Mouse (Mus musculus): ENCODE data around the gene Cyth1. TPM values are rescaled to one million over a fixed set of nuclear protein-coding genes. Genes with fewer than 3 reads are reported as not detected.

Gene Cyth1
- polyA plus RNA-seq, 1 experiment from 2014 or later: 34.6 TPM

DNA sequence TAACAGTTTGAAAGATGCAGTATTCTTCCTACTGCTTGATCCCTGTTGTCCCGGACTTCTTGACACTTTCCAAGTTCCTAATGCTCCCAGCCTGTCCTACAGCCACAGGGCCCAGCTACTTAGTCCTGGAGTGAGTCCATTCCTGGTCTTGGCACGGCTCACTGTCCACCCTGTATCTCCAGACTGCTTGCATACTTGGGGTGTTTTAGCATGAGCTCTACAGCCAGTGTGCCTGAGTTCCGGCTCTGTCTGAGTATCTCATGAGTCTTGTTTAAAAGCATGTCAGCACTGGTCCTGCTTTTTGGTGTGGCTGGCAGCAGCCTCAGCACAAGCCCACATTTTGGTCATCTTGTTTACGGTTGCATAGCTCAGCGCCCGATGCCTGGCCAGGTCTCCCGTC is 73.6 kb downstream of the Cyth1 start:
- H3K36me3 ChIP-seq: peaks cover 34% of the 10 kb centered on the region

DNA sequence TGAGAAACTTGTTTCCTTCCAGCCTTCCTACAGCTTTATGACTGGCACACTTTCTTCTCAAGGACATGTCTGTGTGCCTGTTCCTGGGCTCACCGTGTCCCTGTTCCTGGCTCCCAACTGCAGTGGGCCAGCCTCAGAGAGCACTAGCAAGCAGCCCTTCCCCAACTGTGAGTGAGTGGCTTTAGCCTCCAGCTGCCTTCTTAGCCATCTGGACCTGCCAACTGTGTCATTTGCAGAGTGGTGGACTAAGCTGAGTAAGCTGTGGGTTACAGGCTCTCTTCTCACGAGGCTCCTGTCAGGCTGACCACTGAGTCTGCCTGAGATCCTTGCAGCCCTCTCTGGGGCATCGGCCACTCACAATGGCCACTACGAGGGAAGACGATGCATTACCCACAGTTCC is 75.6 kb downstream of the Cyth1 start:
- ATAC-seq (replicated peaks): no peak

More for the DNA sequence above, 73.6 kb downstream of the Cyth1 start:
- no peak overlapping the region for H3K4me3 ChIP-seq
- no peaks in the 10 kb centered on the region for H3K27me3 ChIP-seq
- ATAC-seq (replicated peaks): no peak
- H3K27ac ChIP-seq (replicated peaks): no peak overlapping the region
- WGBS: 91% methylated on average over 7 of the region's 7 CpGs
- no peak overlapping the region for H3K9ac ChIP-seq (replicated peaks)
- H3K4me2 ChIP-seq (replicated peaks): no peak overlapping the region
- H3K4me1 ChIP-seq: no peaks in the 10 kb centered on the region
- H3K9me3 ChIP-seq: no peaks in the 10 kb centered on the region

DNA sequence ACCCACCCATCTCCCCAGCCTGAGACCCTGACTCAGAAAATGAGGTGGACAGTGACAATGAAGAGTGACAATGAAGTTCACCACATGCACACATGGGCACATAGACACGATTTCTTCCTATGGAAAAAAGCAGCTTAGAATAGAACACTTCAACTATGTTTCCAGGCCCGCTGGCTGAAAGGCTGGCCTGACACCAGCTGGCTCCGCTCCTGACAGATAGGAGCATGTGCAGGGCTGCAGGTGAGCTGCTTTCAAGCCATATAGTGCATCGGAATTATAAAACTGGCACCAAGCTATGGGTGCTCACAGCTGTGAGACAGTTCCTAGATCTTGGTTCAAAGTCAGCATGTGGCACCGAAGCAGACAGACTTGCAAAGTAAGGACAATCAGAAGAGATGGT is 78.1 kb downstream of the Cyth1 start:
- Histone ChIP-seq H3K36me3 (peaks cover 41% of the 10 kb centered on the region), H3K27me3 (no peaks in the 10 kb centered on the region), H3K27ac (replicated peaks) (no peak overlapping the region), H3K9ac (replicated peaks) (no peak overlapping the region), H3K4me3 (no peak overlapping the region), H3K4me2 (replicated peaks) (no peak overlapping the region), H3K9me3 (no peaks in the 10 kb centered on the region), H3K4me1 (no peaks in the 10 kb centered on the region)
- WGBS: 89% methylated on average over 5 of the region's 5 CpGs
- no peak for ATAC-seq (replicated peaks)

More for the DNA sequence above, 75.6 kb downstream of the Cyth1 start:
- Histone ChIP-seq H3K4me2 (replicated peaks) (no peak overlapping the region), H3K9me3 (no peaks in the 10 kb centered on the region), H3K4me1 (no peaks in the 10 kb centered on the region), H3K27ac (replicated peaks) (no peak overlapping the region), H3K4me3 (no peak overlapping the region), H3K27me3 (no peaks in the 10 kb centered on the region), H3K36me3 (peaks cover 32% of the 10 kb centered on the region), H3K9ac (replicated peaks) (no peak overlapping the region)
- WGBS: 71% methylated on average over 5 of the region's 5 CpGs

DNA sequence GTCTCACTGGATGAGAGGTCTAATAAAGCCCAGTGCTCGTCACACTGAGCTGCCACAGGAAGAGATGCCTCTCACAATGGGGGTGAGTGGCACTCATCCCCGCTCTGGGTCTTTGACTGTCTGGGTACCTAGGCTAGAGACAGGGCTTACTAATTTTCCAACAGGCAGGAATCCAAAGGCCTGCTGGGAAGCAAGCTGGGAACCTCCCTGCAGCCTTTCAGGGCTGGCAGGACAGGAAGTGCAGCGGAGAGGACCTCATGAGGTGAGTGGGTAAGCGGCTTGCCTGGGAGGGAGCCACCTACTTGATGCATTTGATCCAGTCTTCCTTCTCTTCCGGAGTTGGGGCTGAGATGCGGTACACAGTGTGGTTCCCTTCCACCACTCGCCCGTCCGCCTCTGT is 79.7 kb downstream of the Cyth1 start:
- Histone ChIP-seq H3K4me3 (no peak overlapping the region), H3K27me3 (no peaks in the 10 kb centered on the region), H3K4me1 (no peaks in the 10 kb centered on the region), H3K9me3 (no peaks in the 10 kb centered on the region), H3K27ac (replicated peaks) (no peak overlapping the region), H3K36me3 (peaks cover 56% of the 10 kb centered on the region), H3K9ac (replicated peaks) (no peak overlapping the region), H3K4me2 (replicated peaks) (no peak overlapping the region)
- 69% methylated on average over 9 of the region's 9 CpGs for WGBS
- no peak for ATAC-seq (replicated peaks)

DNA sequence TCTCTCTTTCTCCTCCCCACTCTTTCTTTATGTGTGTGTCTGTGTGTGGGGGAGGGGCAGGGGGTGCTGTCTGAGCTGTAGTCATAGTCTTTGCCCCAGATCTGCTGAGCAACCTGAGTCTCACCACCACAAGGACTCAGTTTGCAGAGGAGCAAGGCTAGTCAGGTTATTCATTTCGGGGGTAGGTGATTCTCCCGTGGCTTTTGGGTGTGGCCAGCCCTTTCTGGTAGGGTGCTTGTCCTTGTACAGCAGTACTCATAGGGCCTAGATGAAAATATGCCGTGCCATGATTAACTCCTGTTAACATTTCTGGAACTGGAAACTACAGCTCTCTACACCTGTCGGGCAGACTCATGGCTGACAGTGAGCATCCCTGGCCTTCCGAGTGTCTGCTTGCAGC is 81.8 kb downstream of the Cyth1 start:
- Histone ChIP-seq H3K4me1 (no peaks in the 10 kb centered on the region), H3K36me3 (peaks cover 60% of the 10 kb centered on the region), H3K9ac (replicated peaks) (no peak overlapping the region), H3K4me2 (replicated peaks) (no peak overlapping the region), H3K4me3 (no peak overlapping the region), H3K9me3 (no peaks in the 10 kb centered on the region), H3K27me3 (no peaks in the 10 kb centered on the region), H3K27ac (replicated peaks) (no peak overlapping the region)
- 92% methylated on average over 5 of the region's 5 CpGs for WGBS
- ATAC-seq (replicated peaks): no peak

DNA sequence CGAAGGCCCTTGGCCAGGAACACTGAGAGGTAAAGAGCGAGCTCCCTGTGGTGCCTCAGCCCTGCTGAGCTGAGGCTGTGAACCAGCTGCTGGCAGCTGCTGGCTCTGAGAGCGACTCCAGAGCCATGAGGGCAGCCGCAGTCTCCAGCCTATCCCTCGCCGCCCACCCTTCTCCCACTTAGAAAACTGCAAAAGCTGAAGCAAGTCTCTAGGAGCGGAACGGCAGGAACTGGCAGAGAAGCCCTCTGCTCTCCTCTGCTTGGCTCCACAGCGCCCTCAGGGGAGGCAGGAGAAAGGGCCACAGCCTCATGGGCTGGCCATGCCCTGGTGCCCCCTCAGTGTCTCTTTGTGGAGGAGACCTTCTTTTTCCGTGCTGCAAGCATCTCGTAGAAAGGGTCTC is 82.7 kb downstream of the Cyth1 start:
- WGBS: 49% methylated on average over 11 of the region's 11 CpGs
- ATAC-seq (replicated peaks): no peak
- H3K4me1 ChIP-seq: no peaks in the 10 kb centered on the region
- peaks cover 58% of the 10 kb centered on the region for H3K36me3 ChIP-seq
- H3K4me2 ChIP-seq (replicated peaks): no peak overlapping the region
- no peaks in the 10 kb centered on the region for H3K27me3 ChIP-seq
- no peaks in the 10 kb centered on the region for H3K9me3 ChIP-seq
- H3K4me3 ChIP-seq: no peak overlapping the region
- H3K27ac ChIP-seq (replicated peaks): no peak overlapping the region
- H3K9ac ChIP-seq (replicated peaks): no peak overlapping the region

DNA sequence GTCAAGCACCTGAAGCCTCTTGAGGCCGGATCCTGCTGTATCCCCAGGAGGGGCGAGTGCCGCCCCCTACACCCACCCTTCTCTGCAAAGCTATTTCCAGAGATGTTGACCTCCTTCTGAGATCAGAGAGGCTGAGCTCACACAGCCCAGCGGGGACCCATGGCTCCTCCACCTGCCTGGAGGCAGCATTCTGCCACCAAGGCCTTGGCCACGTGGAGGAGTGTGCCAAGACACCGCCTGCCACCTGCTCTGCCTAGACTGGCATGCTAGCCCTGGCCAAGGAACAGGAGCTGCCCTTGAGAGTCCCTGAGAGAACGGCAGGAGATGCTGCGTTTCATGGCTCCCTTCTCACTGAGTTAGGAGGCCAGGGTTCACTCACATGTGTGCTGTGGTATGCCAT is 83.8 kb downstream of the Cyth1 start:
- Histone ChIP-seq H3K27ac (replicated peaks) (no peak overlapping the region), H3K27me3 (no peaks in the 10 kb centered on the region), H3K36me3 (peaks cover 49% of the 10 kb centered on the region), H3K4me1 (no peaks in the 10 kb centered on the region), H3K9ac (replicated peaks) (no peak overlapping the region), H3K4me2 (replicated peaks) (no peak overlapping the region), H3K9me3 (no peaks in the 10 kb centered on the region), H3K4me3 (no peak overlapping the region)
- WGBS: 76% methylated on average over 8 of the region's 8 CpGs
- ATAC-seq (replicated peaks): no peak

DNA sequence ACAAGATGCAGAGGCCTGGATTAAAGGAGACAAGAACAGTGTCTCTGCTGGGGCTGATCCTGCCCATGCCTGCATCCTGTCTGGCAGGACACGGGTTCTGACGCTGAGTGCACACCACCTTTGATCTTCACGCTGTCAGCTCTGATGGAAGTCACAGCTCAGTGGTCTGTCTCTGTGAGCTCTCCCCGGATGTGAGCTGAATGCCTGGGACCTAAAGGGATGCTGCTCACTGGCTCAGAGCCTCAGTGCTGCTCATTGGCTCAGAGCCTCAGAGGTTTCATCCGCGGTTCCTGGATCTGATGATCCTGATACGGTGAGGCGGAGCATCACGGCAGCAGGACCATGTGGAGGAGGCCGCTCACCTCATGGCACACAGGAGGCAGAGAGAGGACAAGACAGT is 86.1 kb downstream of the Cyth1 start:
- no peak overlapping the region for H3K27ac ChIP-seq (replicated peaks)
- H3K9ac ChIP-seq (replicated peaks): no peak overlapping the region
- WGBS: 73% methylated on average over 10 of the region's 10 CpGs
- no peak overlapping the region for H3K4me3 ChIP-seq
- H3K4me2 ChIP-seq (replicated peaks): no peak overlapping the region
- ATAC-seq (replicated peaks): no peak
- H3K9me3 ChIP-seq: no peaks in the 10 kb centered on the region
- peaks cover 33% of the 10 kb centered on the region for H3K36me3 ChIP-seq
- H3K27me3 ChIP-seq: no peaks in the 10 kb centered on the region
- H3K4me1 ChIP-seq: no peaks in the 10 kb centered on the region

DNA sequence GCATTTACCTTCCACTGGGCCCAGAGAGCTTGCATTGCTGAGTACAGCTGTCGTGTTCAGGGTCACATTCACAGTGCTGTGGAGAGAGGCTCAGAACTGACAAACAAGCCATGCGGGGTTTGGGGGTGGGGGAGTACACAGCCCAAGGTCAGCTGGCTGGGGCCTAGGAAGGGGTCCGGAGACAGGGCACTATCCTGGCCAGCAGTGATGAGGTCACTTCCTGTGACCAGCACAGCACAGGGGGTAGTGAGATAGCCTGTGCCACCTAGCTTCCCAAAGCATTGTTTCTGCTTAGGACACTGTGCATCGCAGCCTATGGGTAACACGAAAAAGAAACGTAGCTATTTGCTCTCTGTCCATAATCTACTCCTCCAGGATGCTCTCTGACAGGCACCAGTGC is 87.2 kb downstream of the Cyth1 start:
- H3K9ac ChIP-seq (replicated peaks): no peak overlapping the region
- no peaks in the 10 kb centered on the region for H3K9me3 ChIP-seq
- H3K4me1 ChIP-seq: no peaks in the 10 kb centered on the region
- H3K27ac ChIP-seq (replicated peaks): no peak overlapping the region
- H3K4me2 ChIP-seq (replicated peaks): no peak overlapping the region
- H3K36me3 ChIP-seq: peaks cover 28% of the 10 kb centered on the region; the same call in 1 of the 2 replicates
- no peak overlapping the region for H3K4me3 ChIP-seq
- H3K27me3 ChIP-seq: no peaks in the 10 kb centered on the region
- ATAC-seq (replicated peaks): no peak
- WGBS: 85% methylated on average over 6 of the region's 6 CpGs

DNA sequence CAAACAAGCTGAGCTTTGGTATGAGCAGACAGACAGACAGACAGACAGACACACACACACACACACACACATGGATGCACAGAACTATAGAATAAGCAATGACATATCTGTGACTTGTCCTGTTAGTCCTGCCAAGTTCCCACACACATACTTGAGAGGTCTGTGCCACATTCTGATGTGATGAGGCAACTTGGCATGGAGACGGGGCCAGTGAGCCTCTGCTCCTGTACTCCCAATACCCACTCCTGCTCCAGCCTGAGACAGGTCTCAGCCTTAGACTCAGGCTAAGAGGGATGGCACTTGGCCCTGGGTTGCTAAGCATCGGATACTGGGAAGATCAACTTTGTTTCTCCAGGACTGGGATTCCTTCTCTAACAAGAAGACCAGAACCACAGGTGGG is 87.6 kb downstream of the Cyth1 start:
- no peak overlapping the region for H3K27ac ChIP-seq (replicated peaks)
- ATAC-seq (replicated peaks): no peak
- H3K9ac ChIP-seq (replicated peaks): no peak overlapping the region
- H3K4me3 ChIP-seq: no peak overlapping the region
- H3K27me3 ChIP-seq: no peaks in the 10 kb centered on the region
- no peaks in the 10 kb centered on the region for H3K9me3 ChIP-seq
- H3K36me3 ChIP-seq: peaks cover 23% of the 10 kb centered on the region; the same call in 1 of the 2 replicates
- no peak overlapping the region for H3K4me2 ChIP-seq (replicated peaks)
- WGBS: 74% methylated on average over 2 of the region's 2 CpGs
- H3K4me1 ChIP-seq: no peaks in the 10 kb centered on the region

DNA sequence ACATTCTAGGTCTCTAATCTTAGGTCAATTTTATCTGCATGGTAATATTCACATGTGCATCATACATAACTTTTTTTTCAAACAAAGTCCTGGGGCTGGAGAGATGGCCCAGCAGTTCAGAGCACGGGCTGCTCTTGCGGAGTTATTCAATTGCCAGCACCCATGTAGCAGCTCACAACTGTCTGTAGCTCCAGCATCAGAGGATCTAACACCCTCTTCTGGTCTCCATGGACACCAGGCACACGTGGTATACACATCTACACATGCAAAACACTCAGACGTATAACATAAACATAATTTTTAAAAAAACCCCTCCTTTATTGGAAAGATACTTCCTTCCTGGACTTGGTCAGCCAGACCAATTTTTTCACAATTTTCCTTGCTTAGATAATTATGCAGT is 89.6 kb downstream of the Cyth1 start:
- Histone ChIP-seq H3K27me3 (no peaks in the 10 kb centered on the region), H3K4me2 (replicated peaks) (no peak overlapping the region), H3K4me3 (no peak overlapping the region), H3K9ac (replicated peaks) (no peak overlapping the region), H3K9me3 (no peaks in the 10 kb centered on the region), H3K36me3 (peaks cover 5% of the 10 kb centered on the region; the same call in 1 of the 2 replicates), H3K27ac (replicated peaks) (no peak overlapping the region), H3K4me1 (no peaks in the 10 kb centered on the region)
- WGBS: 78% methylated on average over 4 of the region's 4 CpGs
- ATAC-seq (replicated peaks): no peak

DNA sequence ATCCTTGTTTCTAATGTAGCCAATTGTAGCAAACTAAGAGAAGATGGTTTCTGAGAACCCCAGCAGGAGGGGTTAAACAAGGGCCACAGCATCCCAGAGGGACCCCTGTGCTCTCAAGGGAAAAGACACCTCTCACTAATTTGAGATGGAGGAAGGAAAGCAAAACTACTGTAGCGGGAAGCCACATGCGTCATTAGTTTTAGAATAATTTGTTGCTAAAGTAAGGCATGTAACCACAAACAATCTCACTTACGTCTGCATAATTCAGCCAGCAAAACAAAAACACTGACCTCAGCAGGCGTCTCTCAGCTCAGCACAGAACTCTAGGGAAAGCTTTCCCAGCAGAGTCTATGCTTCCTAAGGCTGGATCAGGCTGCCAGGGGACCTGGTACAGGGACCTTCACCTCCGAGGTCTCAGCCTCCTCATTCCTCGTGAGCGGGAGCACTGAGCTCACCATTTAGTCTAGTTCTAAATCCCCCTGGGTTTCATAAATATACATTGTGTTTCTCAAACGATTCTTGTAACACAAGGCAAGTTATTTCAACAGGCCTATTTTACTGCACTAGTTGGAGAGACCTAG is 91.8 kb downstream of the Cyth1 start:
- Histone ChIP-seq H3K27me3 (no peaks in the 10 kb centered on the region), H3K9ac (replicated peaks) (no peak overlapping the region), H3K36me3 (no peaks in the 10 kb centered on the region), H3K27ac (replicated peaks) (no peak overlapping the region), H3K4me1 (no peaks in the 10 kb centered on the region), H3K9me3 (no peaks in the 10 kb centered on the region), H3K4me2 (replicated peaks) (no peak overlapping the region), H3K4me3 (no peak overlapping the region)
- ATAC-seq (replicated peaks): no peak
- WGBS: 60% methylated on average over 8 of the region's 8 CpGs

DNA sequence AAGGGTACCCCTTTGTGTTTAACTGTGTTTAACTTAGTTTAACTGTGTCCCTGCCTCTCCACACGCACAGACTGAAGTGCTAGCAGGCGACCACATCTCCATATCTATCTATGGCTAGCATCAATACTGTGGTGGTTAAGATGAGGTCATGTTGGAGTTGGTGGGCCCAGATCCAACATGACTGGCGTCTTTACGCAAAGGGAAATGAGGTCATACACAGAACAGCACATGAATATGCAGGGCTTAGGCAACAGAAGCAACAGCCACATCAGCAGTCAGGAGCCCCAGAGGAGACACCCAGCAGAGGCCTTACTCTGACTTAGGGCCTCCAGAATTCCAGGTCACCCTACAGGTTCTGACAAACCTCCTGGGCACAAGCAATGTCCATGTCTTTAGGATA is 95.4 kb downstream of the Cyth1 start:
- Histone ChIP-seq H3K9ac (replicated peaks) (no peak overlapping the region), H3K4me2 (replicated peaks) (no peak overlapping the region), H3K4me1 (peaks cover 11% of the 10 kb centered on the region; the same call in 1 of the 2 replicates), H3K27ac (replicated peaks) (no peak overlapping the region), H3K36me3 (no peaks in the 10 kb centered on the region), H3K4me3 (no peak overlapping the region), H3K27me3 (no peaks in the 10 kb centered on the region), H3K9me3 (no peaks in the 10 kb centered on the region)
- no peak for ATAC-seq (replicated peaks)
- 74% methylated on average over 4 of the region's 4 CpGs for WGBS
